Mouse (Mus musculus) layer of hippocampus, adult 8-10 months (tissue): ENCODE results near the gene Uhmk1. TPM values are rescaled to one million over a fixed set of nuclear protein-coding genes. Genes with fewer than 3 reads are reported as not detected.

Experiments
- DNase-seq, 2 experiments: peaks; one replicate each; pipeline ENCODE4 v3.0.0; 2022; ENCODE audit warnings: low spot score in 2 of 2
- total RNA-seq, 4 experiments: library from RNA; stranded (reverse); gene quantifications; 2 replicates each; pipeline ENCODE4 v1.2.4; 2022

Gene Uhmk1
- total RNA-seq, 4 experiments from 2014 or later = 135 to 163 (median 149) TPM

DNA sequence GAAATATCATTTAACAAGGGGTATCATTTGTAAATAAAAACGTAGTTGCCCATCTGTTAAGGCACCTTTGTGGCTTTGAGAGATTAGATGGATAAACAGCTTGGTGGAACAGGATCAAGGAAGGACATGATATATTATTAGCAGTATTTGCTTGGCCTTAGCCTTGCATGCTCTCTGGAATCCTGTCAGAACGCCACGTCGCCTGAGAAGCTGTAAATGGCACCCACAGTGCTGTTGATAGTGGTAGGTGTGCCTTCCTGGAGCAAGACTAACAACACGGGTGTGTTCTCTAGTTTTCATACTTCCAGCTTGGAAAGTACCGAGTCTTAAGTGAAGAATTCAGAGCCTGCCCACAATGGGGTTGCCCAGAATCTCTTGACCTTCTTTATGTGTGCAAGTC is 39.3 kb downstream of the Uhmk1 start:
- no peak for DNase-seq

GRCm38 (mm10) chr1:170174814-170175332 is 40.3 kb downstream of the Uhmk1 start, which contains the start of gene Uap1:
Gene Uap1 (minus strand): TSS chr1:170174957.
- peak; percentile 97 for DNase-seq

GRCm38 (mm10) chr1:170173991-170174813 is 41.0 kb downstream of the Uhmk1 start:
- DNase-seq = no peak

DNA sequence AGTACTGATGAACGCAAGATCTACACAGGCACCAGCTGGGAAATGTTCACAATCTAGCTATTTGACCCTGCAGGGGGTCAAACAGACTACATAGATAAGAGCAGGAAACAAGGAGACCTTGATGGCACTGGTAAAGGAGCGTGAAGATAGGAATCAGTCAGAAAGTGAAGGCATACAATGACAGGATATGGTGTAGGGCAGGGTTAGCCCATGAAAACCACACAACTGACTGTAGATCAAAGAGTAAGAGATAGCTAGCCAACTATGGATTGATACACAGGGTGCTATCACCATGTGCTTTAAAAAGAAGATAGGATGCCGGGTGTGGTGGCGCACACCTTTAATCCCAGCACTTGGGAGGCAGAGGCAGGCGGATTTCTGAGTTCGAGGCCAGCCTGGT is 47.4 kb downstream of the Uhmk1 start:
- DNase-seq = no peak

- DNase-seq = no peak
Measured at GRCm38 (mm10) chr1:170164913-170165312, 50.3 kb downstream of the Uhmk1 start.

- no peak for DNase-seq
Measured at GRCm38 (mm10) chr1:170164053-170164614, 51.1 kb downstream of the Uhmk1 start.

GRCm38 (mm10) chr1:170163398-170163943 is 51.7 kb downstream of the Uhmk1 start:
- no peak for DNase-seq

DNA sequence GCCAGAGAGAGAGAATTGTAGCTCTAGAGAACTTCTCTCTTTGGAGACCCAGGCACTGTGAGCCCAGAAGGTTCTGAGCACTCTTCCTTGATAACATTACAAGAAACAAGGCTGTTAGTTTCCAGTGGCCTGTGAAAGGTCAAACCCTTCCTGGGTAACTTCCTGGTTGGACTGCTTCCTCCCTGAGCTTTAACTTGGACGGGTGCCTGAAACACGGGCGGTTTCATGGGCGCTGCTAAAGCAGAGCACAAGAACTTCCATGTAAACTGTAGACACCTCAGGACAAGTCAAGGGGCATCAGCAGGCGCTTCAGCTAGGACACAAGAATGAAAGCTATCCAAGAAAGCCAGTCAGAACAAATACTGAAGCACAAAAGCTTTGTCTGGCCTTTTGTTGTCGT is 53.3 kb downstream of the Uhmk1 start:
- DNase-seq = no peak

- DNase-seq = no peak
Measured at GRCm38 (mm10) chr1:170160397-170160938, 54.7 kb downstream of the Uhmk1 start.

DNA sequence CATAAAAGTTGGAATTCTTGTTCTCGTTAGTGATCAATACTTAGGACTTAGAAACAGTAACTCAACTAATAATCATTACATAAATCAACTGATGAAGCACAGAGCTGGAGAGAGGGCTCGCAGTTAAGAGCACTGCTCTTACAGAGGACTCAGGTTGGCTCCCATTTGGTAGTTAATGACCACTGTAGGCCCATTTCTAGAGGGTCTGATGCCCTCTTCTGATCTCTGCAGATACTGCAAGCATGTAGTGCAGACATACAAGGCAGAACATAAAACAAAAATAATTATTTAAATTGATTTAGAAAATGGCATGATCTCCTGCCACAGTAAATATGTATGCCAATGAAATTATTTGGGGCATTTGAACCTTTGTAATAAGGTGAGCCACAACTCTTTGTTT is 55.5 kb downstream of the Uhmk1 start:
- no peak for DNase-seq

- no peak for DNase-seq
Measured at GRCm38 (mm10) chr1:170155761-170156160, 59.4 kb downstream of the Uhmk1 start.

DNA sequence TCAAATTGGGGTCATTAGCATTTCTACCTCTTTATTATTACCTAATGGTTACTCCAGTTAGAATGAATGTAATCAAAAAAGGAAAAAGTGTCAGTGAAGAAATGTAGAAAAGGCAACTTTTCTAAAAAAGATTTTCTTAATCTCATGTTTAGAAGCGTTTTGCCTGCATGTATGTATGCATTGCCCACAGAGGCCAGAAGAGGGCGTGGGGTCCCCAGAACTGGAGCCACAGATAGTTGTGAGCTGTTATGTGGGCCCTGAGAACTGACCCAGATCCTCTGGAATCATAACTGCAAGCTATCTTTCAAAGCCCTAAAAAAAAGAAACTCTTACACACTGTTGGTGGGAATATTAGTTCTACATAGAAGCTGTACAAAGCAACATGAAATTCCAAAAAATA is 59.9 kb downstream of the Uhmk1 start:
- DNase-seq = no peak

DNA sequence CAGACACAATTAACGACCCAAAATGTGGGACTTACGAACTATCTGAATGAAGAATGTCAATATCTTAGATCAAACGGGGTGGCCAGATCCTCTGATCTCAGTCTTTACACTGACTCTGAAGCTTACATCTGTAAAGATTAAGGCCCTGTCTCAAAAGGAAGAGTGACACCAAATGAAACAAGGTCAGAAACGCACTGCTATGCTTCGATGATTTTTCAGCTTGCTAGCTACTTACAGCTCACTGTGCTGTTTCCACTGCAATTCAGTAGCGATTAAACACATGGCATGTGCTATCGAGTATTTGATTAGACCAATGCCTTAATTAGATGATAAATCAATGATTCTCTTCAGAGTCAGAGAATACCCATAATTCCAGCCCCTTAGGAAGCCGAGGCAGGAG is 61.2 kb downstream of the Uhmk1 start:
- no peak for DNase-seq

- DNase-seq = no peak
Measured at GRCm38 (mm10) chr1:170152552-170152951, 62.6 kb downstream of the Uhmk1 start.

- DNase-seq = no peak
Measured at GRCm38 (mm10) chr1:170150870-170151269, 64.3 kb downstream of the Uhmk1 start.

DNA sequence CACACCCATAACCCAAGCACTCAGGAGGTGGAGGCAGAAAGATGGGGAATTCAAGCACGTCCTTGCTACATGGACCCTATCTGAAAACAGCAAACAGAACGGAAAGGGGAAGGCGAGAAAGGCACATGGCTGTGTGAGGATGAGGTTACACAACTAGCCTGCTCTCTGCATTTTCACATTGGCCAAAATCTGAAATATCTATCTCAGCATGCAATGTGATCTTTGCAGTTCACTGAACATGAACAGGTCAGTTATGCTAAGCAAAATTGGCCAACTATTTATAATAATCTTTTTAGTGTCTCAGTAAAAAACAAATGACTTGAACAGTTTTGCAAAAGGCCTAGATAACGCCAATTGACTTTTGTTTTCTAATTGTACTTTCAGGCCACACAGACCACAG is 65.4 kb downstream of the Uhmk1 start:
- DNase-seq = no peak

- no peak for DNase-seq
Measured at GRCm38 (mm10) chr1:170148536-170148935, 66.7 kb downstream of the Uhmk1 start.

DNA sequence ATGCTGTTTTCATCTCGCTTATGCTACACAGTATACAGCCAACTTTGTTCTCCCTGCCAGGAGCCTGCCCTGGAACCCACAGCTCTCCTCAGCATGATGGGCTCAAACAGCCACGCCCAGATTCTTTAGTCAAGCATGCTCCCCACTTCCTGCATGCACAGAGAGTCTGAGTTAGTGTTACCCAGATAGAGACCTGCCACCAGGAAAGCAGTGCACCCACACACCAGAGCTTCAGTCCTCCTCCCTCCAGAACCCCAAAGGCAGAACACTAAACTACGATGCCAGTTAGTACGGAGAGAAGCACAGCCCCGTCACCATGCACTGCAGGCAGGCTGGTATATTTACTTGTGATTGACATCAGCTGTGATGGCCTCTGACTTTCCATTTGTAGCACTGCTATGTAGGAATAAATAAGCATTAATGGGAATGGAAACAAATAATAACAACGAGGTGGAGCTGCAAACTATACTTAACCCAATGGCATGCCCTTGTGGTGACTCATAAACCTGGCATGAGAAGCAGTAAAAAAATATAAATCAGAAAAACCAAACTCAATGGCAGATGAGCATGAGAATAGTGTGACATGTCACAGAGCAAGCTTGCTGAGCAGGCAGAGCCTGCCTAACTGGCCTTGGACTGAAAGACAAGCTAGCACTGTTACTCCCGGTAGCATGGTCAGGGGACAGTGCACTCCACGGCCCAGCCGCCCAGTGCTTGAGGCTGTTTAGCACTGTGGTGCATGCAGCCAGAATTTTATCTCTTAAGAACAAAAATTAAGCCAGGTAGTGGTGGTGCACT is 67.3 kb downstream of the Uhmk1 start:
- DNase-seq = no peak

DNA sequence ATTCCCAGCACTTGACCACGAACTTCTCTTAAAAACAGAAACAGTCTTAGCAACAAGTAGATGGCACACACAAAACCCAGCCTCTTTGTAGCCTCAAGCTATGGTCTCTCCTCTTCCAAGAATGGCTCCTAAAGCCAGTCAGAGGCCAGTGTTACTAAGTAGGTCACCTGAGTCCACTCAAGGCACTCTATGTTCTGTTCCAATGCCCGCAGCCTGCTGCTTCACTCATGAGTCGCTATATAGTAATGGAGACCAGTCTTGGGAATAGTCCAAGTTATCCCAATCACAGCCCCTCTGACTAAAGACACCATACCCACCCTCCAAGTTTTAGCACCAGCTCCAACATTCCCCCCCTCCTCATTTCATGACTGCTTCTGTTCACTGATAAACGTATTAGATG is 69.6 kb downstream of the Uhmk1 start:
- no peak for DNase-seq
